Mouse (Mus musculus) liver, embryonic 12.5 days (tissue): ENCODE results near the gene Ccm2l. TPM values are rescaled to one million over a fixed set of nuclear protein-coding genes. Genes with fewer than 3 reads are reported as not detected.

Source experiments
- ATAC-seq: fragments of 200-750 bp; cut with Nextera tagmentation; 2 replicates; pipeline ENCODE4 v1.8.0; 2017; ENCODE audit warnings: moderate number of reproducible peaks, mild to moderate bottlenecking, moderate library complexity
- H3K27ac ChIP-seq: fragments of 300-500 bp; sonication (generic); 2 replicates; pipeline ENCODE4 v1.5.1; 2016; ENCODE audit warnings: mild to moderate bottlenecking
- H3K27me3 ChIP-seq: fragments of 300-500 bp; sonication (generic); replicated peaks from 2 replicates; pipeline ENCODE4 v1.6.1; 2016; ENCODE audit warnings: mild to moderate bottlenecking, moderate library complexity
- H3K36me3 ChIP-seq: fragments of 300-500 bp; sonication (generic); 2 replicates; pipeline ENCODE4 v1.6.1; 2016; ENCODE audit warnings: mild to moderate bottlenecking, moderate library complexity
- H3K4me1 ChIP-seq: fragments of 300-500 bp; sonication (generic); 2 replicates; pipeline ENCODE4 v1.6.1; 2016
- H3K4me2 ChIP-seq: fragments of 300-500 bp; sonication (generic); 2 replicates; pipeline ENCODE4 v1.6.1; 2016; ENCODE audit warnings: mild to moderate bottlenecking, moderate library complexity
- H3K4me3 ChIP-seq: fragments of 300-500 bp; sonication (generic); 2 replicates; pipeline ENCODE4 v1.5.1; 2016; ENCODE audit warnings: mild to moderate bottlenecking, moderate library complexity
- H3K9ac ChIP-seq: fragments of 300-500 bp; sonication (generic); 2 replicates; pipeline ENCODE4 v1.6.1; 2016; ENCODE audit warnings: mild to moderate bottlenecking, moderate library complexity
- H3K9me3 ChIP-seq: fragments of 300-500 bp; sonication (generic); replicated peaks from 2 replicates; pipeline ENCODE4 v1.6.1; 2016; ENCODE audit warnings: mild to moderate bottlenecking, moderate library complexity
- WGBS: fragments of 180-500 bp; shearing (Covaris S2); methylation state at CpG from one replicate; pipeline ENCODE4 v1.1.7; 2016; ENCODE audit not compliant: insufficient replicate concordance; 5-methylcytosine and 5-hydroxymethylcytosine counted together
- polyA plus RNA-seq: library from polyadenylated mRNA; unstranded; fragments of >200 nt; fragmentation: Nextera tagmentation; extraction: Ambion mirVana; gene quantifications from 2 replicates; pipeline ENCODE4 v1.2.1, GENCODE M21; 2016

Gene Ccm2l
- polyA plus RNA-seq, 1 experiment from 2014 or later, result 2.6 TPM

- WGBS, result 46% methylated on average over 7 of the region's 7 CpGs
- H3K27ac ChIP-seq, result no peak overlapping the region
- no peak overlapping the region for H3K4me3 ChIP-seq
- no peaks in the 10 kb centered on the region for H3K4me1 ChIP-seq
- H3K9me3 ChIP-seq, result no peaks in the 10 kb centered on the region
- H3K9ac ChIP-seq, result no peak overlapping the region
- H3K27me3 ChIP-seq, result peaks cover 79% of the 10 kb centered on the region
- ATAC-seq, result no peak
- H3K4me2 ChIP-seq, result peak overlapping the region; percentile 5; the same call in 1 of the 2 replicates
- H3K36me3 ChIP-seq, result no peaks in the 10 kb centered on the region
Measured at GRCm38 (mm10) chr2:153109596-153109995, 43.8 kb downstream of the Ccm2l start.

DNA sequence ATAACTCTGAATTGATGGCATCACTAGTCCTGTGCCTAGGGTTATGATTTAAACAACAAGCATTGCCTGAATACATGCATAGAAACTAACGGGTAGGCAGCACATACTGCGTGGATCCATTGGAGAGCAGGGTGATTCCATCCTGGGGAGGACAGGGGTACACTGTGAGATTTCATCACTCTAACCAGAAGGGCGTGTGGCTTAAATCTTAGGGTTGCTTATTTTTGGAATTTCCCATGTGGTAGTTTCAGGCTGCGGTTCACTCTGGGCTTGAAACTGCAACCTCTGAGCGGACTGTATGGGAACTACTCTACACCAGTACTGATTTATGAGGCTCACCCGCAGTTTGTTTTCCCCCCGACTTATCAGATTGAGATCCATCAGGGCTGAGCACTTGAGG is 45.5 kb downstream of the Ccm2l start:
- H3K9me3 ChIP-seq, result no peaks in the 10 kb centered on the region
- no peak overlapping the region for H3K4me2 ChIP-seq
- 59% methylated on average over 7 of the region's 7 CpGs for WGBS
- no peak overlapping the region for H3K4me3 ChIP-seq
- no peak overlapping the region for H3K9ac ChIP-seq
- no peaks in the 10 kb centered on the region for H3K4me1 ChIP-seq
- no peak overlapping the region for H3K27ac ChIP-seq
- ATAC-seq, result no peak
- no peaks in the 10 kb centered on the region for H3K36me3 ChIP-seq
- peaks cover 63% of the 10 kb centered on the region for H3K27me3 ChIP-seq

DNA sequence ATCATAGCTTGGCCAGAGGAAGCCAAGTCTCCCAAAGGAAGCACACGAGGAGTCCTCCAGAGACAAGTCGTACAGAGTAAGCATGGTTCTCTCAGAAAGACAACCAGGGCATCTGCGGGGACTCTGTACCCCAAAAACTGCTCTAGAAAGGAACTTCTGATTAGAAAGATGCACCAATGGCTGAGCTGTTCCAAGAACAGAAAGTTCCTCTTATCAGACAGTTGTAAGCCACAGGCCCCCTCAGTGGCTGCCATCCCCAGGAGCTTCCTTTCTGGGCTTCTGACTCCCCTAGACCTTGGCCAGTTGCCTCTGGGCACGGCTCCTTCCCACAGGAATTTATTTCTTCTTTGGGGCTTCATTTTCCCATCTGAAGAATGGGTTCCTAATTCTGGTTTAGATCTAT is 49.9 kb downstream of the Ccm2l start:
- no peak overlapping the region for H3K4me3 ChIP-seq
- no peaks in the 10 kb centered on the region for H3K4me1 ChIP-seq
- 26% methylated on average over 4 of the region's 4 CpGs for WGBS
- H3K27me3 ChIP-seq, result peaks cover 19% of the 10 kb centered on the region
- H3K9ac ChIP-seq, result no peak overlapping the region
- no peak overlapping the region for H3K27ac ChIP-seq
- no peaks in the 10 kb centered on the region for H3K9me3 ChIP-seq
- H3K4me2 ChIP-seq, result no peak overlapping the region
- no peaks in the 10 kb centered on the region for H3K36me3 ChIP-seq
- ATAC-seq, result no peak

DNA sequence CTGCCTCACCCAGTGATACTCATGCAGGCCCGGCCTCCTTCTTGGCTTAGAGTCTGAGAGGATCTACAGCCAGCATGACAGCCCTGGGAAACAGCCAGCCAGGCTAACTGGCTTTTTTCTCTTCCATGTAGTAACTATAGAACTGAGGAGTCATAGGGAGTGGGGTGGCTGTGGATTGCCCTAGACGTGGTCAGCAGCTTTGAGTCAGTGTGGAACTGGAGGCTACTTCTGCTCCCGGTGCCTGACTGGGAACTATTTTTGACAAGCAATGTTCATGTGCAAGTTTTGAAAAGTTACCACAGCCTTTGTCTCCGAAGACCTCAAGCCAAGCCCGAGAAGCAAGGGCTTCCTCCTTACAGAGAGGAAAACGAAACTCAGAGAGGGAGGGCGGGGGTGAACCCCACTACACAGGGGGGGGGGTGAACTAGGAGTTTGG is 51.3 kb downstream of the Ccm2l start:
- H3K27me3 ChIP-seq, result 0 out of 2 replicates have a peak, but pooled peaks cover 9% of the 10 kb centered on the region
- H3K36me3 ChIP-seq, result no peaks in the 10 kb centered on the region
- no peaks in the 10 kb centered on the region for H3K9me3 ChIP-seq
- H3K4me2 ChIP-seq, result no peak overlapping the region
- no peak overlapping the region for H3K9ac ChIP-seq
- H3K4me1 ChIP-seq, result no peaks in the 10 kb centered on the region
- no peak overlapping the region for H3K27ac ChIP-seq
- H3K4me3 ChIP-seq, result no peak overlapping the region
- WGBS, result 28% methylated on average over 7 of the region's 7 CpGs
- no peak for ATAC-seq

DNA sequence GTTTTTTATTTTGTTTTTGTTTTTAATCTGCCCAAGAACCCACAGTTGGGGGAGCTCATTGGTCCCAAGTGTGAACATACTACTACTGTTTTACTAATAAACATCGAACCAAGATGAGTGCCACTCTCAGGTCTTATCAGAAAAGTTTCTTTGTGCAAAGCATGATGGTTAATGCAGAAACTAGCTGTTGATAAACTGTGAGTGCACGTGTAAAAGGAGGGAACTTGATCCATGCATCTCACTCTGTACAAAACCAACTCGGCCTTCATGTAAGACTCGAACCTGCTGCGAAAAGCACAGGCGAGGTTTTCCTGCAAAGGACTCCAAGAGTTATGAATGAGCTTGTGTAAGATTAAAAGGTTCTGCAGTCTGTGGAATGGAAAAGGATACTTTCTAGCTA is 53.7 kb downstream of the Ccm2l start:
- no peak overlapping the region for H3K4me2 ChIP-seq
- no peak overlapping the region for H3K4me3 ChIP-seq
- H3K9me3 ChIP-seq, result no peaks in the 10 kb centered on the region
- 70% methylated on average over 6 of the region's 6 CpGs for WGBS
- H3K9ac ChIP-seq, result no peak overlapping the region
- no peak overlapping the region for H3K27ac ChIP-seq
- no peaks in the 10 kb centered on the region for H3K4me1 ChIP-seq
- H3K27me3 ChIP-seq, result 0 out of 2 replicates have a peak, but pooled peaks cover 2% of the 10 kb centered on the region
- no peak for ATAC-seq
- no peaks in the 10 kb centered on the region for H3K36me3 ChIP-seq

- H3K4me3 ChIP-seq, result no peak overlapping the region
- H3K27ac ChIP-seq, result no peak overlapping the region
- H3K4me2 ChIP-seq, result no peak overlapping the region
- no peaks in the 10 kb centered on the region for H3K9me3 ChIP-seq
- ATAC-seq, result no peak
- 0 out of 2 replicates have a peak, but pooled peaks cover 3% of the 10 kb centered on the region for H3K27me3 ChIP-seq
- H3K36me3 ChIP-seq, result no peaks in the 10 kb centered on the region
- 33% methylated on average over 8 of the region's 8 CpGs for WGBS
- no peak overlapping the region for H3K9ac ChIP-seq
- H3K4me1 ChIP-seq, result no peaks in the 10 kb centered on the region
Measured at GRCm38 (mm10) chr2:153120126-153120525, 54.4 kb downstream of the Ccm2l start.

DNA sequence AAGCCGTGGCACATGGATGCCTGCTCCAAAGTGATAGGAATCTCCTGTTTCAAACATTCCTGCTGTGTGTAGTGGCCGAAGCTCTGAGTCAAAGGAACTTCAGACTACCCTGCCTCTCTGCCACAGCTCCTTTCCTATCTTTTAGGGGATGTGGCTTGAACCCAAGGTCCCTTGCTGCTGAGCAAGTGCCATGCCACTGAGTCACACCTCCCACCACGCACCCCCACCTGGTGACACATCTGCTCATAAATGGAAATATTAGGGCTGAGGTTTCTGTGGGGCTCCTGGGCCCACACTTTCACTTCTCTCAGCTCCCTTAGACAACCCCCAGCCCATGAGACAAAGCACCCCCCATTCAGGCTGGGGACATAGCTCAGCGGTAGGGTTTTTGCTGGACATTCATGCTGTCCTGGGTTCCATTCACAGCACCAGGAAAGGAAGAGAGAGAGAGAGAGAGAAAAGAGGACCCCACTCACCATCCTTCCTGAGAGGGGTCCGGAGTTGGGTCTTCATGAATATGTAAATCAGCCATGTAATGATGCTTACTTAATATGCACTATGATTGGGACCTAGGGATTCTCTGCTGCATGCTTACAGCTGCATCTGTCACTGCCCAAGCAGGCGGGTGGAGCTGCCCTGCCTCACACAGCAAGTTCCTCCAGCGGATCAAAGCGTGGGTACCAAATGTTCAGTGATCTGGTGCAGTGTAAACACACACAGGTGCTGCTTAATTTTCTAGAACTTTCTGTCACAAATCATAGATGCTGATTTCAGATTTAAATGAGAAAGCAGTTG is 56.3 kb downstream of the Ccm2l start:
- no peak overlapping the region for H3K27ac ChIP-seq

GRCm38 (mm10) chr2:153122701-153123100 is 56.9 kb downstream of the Ccm2l start:
- WGBS, result 66% methylated on average over 7 of the region's 7 CpGs
- Histone ChIP-seq H3K27ac (no peak overlapping the region), H3K36me3 (no peaks in the 10 kb centered on the region), H3K9ac (no peak overlapping the region), H3K4me2 (no peak overlapping the region), H3K9me3 (no peaks in the 10 kb centered on the region), H3K4me3 (no peak overlapping the region), H3K4me1 (no peaks in the 10 kb centered on the region), H3K27me3 (0 out of 2 replicates have a peak, but pooled peaks cover 6% of the 10 kb centered on the region)
- no peak for ATAC-seq

More for the DNA sequence above, 56.3 kb downstream of the Ccm2l start:
- H3K9me3 ChIP-seq, result no peaks in the 10 kb centered on the region
- no peak overlapping the region for H3K4me3 ChIP-seq
- H3K9ac ChIP-seq, result no peak overlapping the region
- H3K4me2 ChIP-seq, result no peak overlapping the region
- H3K27me3 ChIP-seq, result 0 out of 2 replicates have a peak, but pooled peaks cover 6% of the 10 kb centered on the region
- no peak for ATAC-seq
- WGBS, result 59% methylated on average over 8 of the region's 8 CpGs
- H3K36me3 ChIP-seq, result no peaks in the 10 kb centered on the region
- no peaks in the 10 kb centered on the region for H3K4me1 ChIP-seq

DNA sequence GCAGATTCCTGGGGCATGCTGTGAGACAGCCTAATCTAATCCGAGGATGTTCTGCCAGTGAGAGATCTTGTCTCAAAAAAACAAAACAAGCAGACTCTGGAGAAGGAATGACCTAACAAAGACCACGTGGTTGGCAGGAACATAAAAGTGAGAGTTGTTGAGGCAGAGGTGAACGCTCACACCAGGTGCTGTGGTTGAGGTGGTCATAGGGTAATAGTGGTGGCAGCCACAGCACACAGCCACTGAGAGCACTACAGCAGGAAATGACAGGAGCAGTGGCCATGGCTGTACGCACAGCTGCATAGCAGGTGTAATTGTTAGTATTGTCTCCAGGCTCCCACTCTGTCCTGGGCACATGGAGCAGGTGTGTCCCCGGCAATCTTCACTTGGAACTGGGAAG is 60.1 kb downstream of the Ccm2l start:
- H3K4me1 ChIP-seq, result no peaks in the 10 kb centered on the region
- H3K9ac ChIP-seq, result no peak overlapping the region
- H3K4me2 ChIP-seq, result no peak overlapping the region
- H3K9me3 ChIP-seq, result no peaks in the 10 kb centered on the region
- H3K27ac ChIP-seq, result no peak overlapping the region
- 38% methylated on average over 5 of the region's 5 CpGs for WGBS
- no peaks in the 10 kb centered on the region for H3K36me3 ChIP-seq
- ATAC-seq, result no peak
- H3K27me3 ChIP-seq, result peaks cover 6% of the 10 kb centered on the region; the same call in 1 of the 2 replicates
- no peak overlapping the region for H3K4me3 ChIP-seq

GRCm38 (mm10) chr2:153131019-153131418 is 65.3 kb downstream of the Ccm2l start:
- H3K36me3 ChIP-seq, result no peaks in the 10 kb centered on the region
- 17% methylated on average over 6 of the region's 6 CpGs for WGBS
- no peak for ATAC-seq
- H3K27ac ChIP-seq, result no peak overlapping the region
- no peak overlapping the region for H3K4me3 ChIP-seq
- H3K27me3 ChIP-seq, result peaks cover 6% of the 10 kb centered on the region; the same call in 1 of the 2 replicates
- no peaks in the 10 kb centered on the region for H3K9me3 ChIP-seq
- H3K4me2 ChIP-seq, result no peak overlapping the region
- H3K4me1 ChIP-seq, result no peaks in the 10 kb centered on the region
- H3K9ac ChIP-seq, result no peak overlapping the region
